Mouse (Mus musculus) midbrain, embryonic 14.5 days (tissue): ENCODE measurements around the gene Pik3r6. TPM values are rescaled to one million over a fixed set of nuclear protein-coding genes. Genes with fewer than 3 reads are reported as not detected.

Experiments used
- ATAC-seq: fragments of 200-750 bp; cut with Nextera tagmentation; 2 replicates; pipeline ENCODE4 v1.8.0; 2017; ENCODE audit warnings: moderate number of reproducible peaks, moderate library complexity; ENCODE audit not compliant: low FRiP score, low TSS enrichment
- DNase-seq: peaks from one replicate; pipeline ENCODE4 v3.0.0-alpha.2; 2015
- H3K27ac ChIP-seq: fragments of 300-500 bp; sonication (generic); replicated peaks from 2 replicates; pipeline ENCODE4 v1.5.1; 2014; ENCODE audit warnings: mild to moderate bottlenecking, low read depth, low read length, moderate library complexity
- H3K27me3 ChIP-seq: fragments of 300-500 bp; sonication (generic); 2 replicates; pipeline ENCODE4 v1.6.1; 2014; ENCODE audit warnings: low read length, control low read depth, mixed read lengths; ENCODE audit not compliant: control insufficient read depth, insufficient read depth
- H3K36me3 ChIP-seq: fragments of 300-500 bp; sonication (generic); 2 replicates; pipeline ENCODE4 v1.6.1; 2014; ENCODE audit warnings: low read length, control low read depth; ENCODE audit not compliant: control insufficient read depth, insufficient read depth
- H3K4me1 ChIP-seq: fragments of 300-500 bp; sonication (generic); 2 replicates; pipeline ENCODE4 v1.6.1; 2014; ENCODE audit warnings: mild to moderate bottlenecking, antibody characterized with exemption, low read length, control low read depth; ENCODE audit not compliant: control insufficient read depth, insufficient read depth
- H3K4me2 ChIP-seq: fragments of 300-500 bp; sonication (generic); 2 replicates; pipeline ENCODE4 v1.6.1; 2014; ENCODE audit warnings: mild to moderate bottlenecking, low read length, moderate library complexity
- H3K4me3 ChIP-seq: fragments of 300-500 bp; sonication (generic); replicated peaks from 2 replicates; pipeline ENCODE4 v1.5.1; 2014; ENCODE audit warnings: low read depth, low read length
- H3K9ac ChIP-seq: fragments of 300-500 bp; sonication (generic); replicated peaks from 2 replicates; pipeline ENCODE4 v1.6.1; 2014; ENCODE audit warnings: mild to moderate bottlenecking, low read length, moderate library complexity
- H3K9me3 ChIP-seq: fragments of 300-500 bp; sonication (generic); 2 replicates; pipeline ENCODE4 v1.6.1; 2016; ENCODE audit warnings: low read length, control low read depth, mixed read lengths; ENCODE audit not compliant: control insufficient read depth
- WGBS: fragments of 180-500 bp; shearing (Covaris S2); extraction: QIAGEN DNeasy Blood & Tissue Kit; methylation state at CpG from one replicate; pipeline ENCODE4 v1.1.7; 2014; 5-methylcytosine and 5-hydroxymethylcytosine counted together
- polyA plus RNA-seq: library from polyadenylated mRNA; unstranded; fragments of >200 nt; fragmentation: Nextera tagmentation; extraction: Ambion mirVana; gene quantifications from 2 replicates; pipeline ENCODE4 v1.2.1, GENCODE M21; 2014

The Pik3r6 gene
- polyA plus RNA-seq, 1 experiment from 2014 or later = 1.5 TPM

DNA sequence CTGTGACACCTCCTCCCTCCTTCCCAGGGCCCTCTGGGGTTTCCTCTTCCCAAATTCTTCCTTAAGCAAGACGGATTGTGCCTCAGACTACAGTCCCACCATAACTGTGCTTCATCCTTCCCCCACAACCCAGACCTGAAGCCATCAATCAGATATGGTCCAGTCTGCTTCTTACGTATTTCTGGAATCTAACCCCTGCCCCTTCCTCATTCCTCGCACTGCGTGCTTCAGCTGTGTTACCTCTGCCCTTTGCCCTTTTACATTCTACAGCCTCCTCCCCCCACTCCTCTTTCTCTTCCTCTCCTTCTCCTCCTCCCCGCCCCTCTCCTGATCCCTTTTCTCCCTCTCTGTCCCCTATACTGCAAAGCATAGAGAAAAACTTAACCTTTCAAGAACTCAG is 88.9 kb downstream of the Pik3r6 start:
- DNase-seq = no peak
- no peak overlapping the region for H3K4me2 ChIP-seq
- H3K9ac ChIP-seq = no peak overlapping the region
- no peak for ATAC-seq
- H3K9me3 ChIP-seq = no peaks in the 10 kb centered on the region
- no peak overlapping the region for H3K4me3 ChIP-seq
- no peaks in the 10 kb centered on the region for H3K36me3 ChIP-seq
- H3K4me1 ChIP-seq = no peaks in the 10 kb centered on the region
- WGBS = 18% methylated on average over 5 of the region's 5 CpGs
- H3K27me3 ChIP-seq = no peaks in the 10 kb centered on the region
- H3K27ac ChIP-seq = no peak overlapping the region

GRCm38 (mm10) chr11:68593247-68593646 is 90.4 kb downstream of the Pik3r6 start:
- H3K4me2 ChIP-seq = no peak overlapping the region
- H3K4me1 ChIP-seq = no peaks in the 10 kb centered on the region
- no peak for ATAC-seq
- no peaks in the 10 kb centered on the region for H3K36me3 ChIP-seq
- H3K27ac ChIP-seq = no peak overlapping the region
- H3K9me3 ChIP-seq = no peaks in the 10 kb centered on the region
- H3K27me3 ChIP-seq = no peaks in the 10 kb centered on the region
- WGBS = 51% methylated on average over 3 of the region's 3 CpGs
- H3K9ac ChIP-seq = no peak overlapping the region
- H3K4me3 ChIP-seq = no peak overlapping the region
- no peak for DNase-seq

- H3K9ac ChIP-seq = no peak overlapping the region
- no peaks in the 10 kb centered on the region for H3K36me3 ChIP-seq
- DNase-seq (no peak), ATAC-seq (no peak)
- H3K27ac ChIP-seq = no peak overlapping the region
- no peaks in the 10 kb centered on the region for H3K27me3 ChIP-seq
- no peak overlapping the region for H3K4me2 ChIP-seq
- H3K4me3 ChIP-seq = no peak overlapping the region
- 82% methylated on average over 2 of the region's 2 CpGs for WGBS
- peaks cover 9% of the 10 kb centered on the region; the same call in 1 of the 2 replicates for H3K4me1 ChIP-seq
- H3K9me3 ChIP-seq = no peaks in the 10 kb centered on the region
Observed at GRCm38 (mm10) chr11:68597912-68598311, 95.1 kb downstream of the Pik3r6 start.

GRCm38 (mm10) chr11:68600551-68601021 is 97.8 kb downstream of the Pik3r6 start:
- DNase-seq (no peak), ATAC-seq (no peak)
- no peak overlapping the region for H3K9ac ChIP-seq
- no peak overlapping the region for H3K27ac ChIP-seq
- 46% methylated on average over 6 of the region's 6 CpGs for WGBS
- no peaks in the 10 kb centered on the region for H3K27me3 ChIP-seq
- no peaks in the 10 kb centered on the region for H3K9me3 ChIP-seq
- peaks cover 9% of the 10 kb centered on the region; the same call in 1 of the 2 replicates for H3K4me1 ChIP-seq
- H3K4me2 ChIP-seq = no peak overlapping the region
- H3K36me3 ChIP-seq = no peaks in the 10 kb centered on the region
- H3K4me3 ChIP-seq = no peak overlapping the region

- Histone ChIP-seq H3K27ac (no peak overlapping the region), H3K27me3 (no peaks in the 10 kb centered on the region), H3K9ac (no peak overlapping the region), H3K36me3 (no peaks in the 10 kb centered on the region), H3K4me2 (no peak overlapping the region), H3K4me3 (no peak overlapping the region), H3K9me3 (no peaks in the 10 kb centered on the region), H3K4me1 (peaks cover 9% of the 10 kb centered on the region; the same call in 1 of the 2 replicates)
- DNase-seq (peak; percentile 46), ATAC-seq (no peak)
- 10% methylated on average over 9 of the region's 9 CpGs for WGBS
Observed at GRCm38 (mm10) chr11:68601486-68601991, 98.7 kb downstream of the Pik3r6 start.

Other genes starting within 250 kb of the Pik3r6 start
- gene Ntn1, start 102.2 kb upstream of the Pik3r6 start, polyA plus RNA-seq = 8.4 and 12.3 TPM in 2 replicates
- 0.04 and 0.54 TPM in 2 replicates for gene Pik3r5, start 70.9 kb upstream of the Pik3r6 start, polyA plus RNA-seq
- gene Mfsd6l, start 53.2 kb downstream of the Pik3r6 start, polyA plus RNA-seq = not detected in 2 replicates
- gene Ccdc42, start 84.0 kb downstream of the Pik3r6 start, polyA plus RNA-seq = 0.36 TPM in 1 of 2 replicates, not detected in the other
- gene Myh10, start 188.5 kb downstream of the Pik3r6 start, polyA plus RNA-seq = 96.4 and 107 TPM in 2 replicates